Mouse (Mus musculus) heart, postnatal 0 days (tissue): ENCODE data around the gene Gfra1.

ENCODE experiments used
- CTCF ChIP-seq: IDR thresholded peaks from 2 replicates; pipeline ENCODE4 v1.5.1; 2016; ENCODE audit warnings: antibody characterized with exemption, control low read depth, low read depth
- EP300 ChIP-seq: IDR thresholded peaks from 2 replicates; pipeline ENCODE4 v1.6.1; 2016; ENCODE audit warnings: antibody characterized with exemption, low read depth

DNA sequence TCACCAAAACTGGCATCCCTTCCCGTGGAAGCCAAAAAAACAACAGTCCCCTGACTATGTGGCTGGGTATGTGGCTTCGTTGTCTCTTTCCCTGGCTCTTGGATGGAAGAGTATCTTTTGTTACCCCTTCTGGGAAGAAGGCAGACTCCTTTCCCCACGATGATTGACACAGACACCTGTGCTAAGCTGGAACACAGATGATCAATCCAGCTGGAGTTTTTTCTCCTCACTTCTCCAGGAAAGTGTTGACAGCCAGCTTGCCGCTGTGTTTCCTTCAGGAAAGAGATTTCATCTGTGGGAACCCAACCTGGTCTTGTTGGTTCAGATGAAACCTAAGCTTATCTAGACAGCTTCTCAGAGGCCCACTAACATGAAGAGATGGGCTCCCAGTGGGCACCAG, 40.5 kb downstream of the Gfra1 start:
- TF ChIP-seq EP300 (no peak), CTCF (no peak)
